Mouse (Mus musculus) CH12.LX (cell line): ENCODE results near the gene Pan3.

Experiments used
- BHLHE40 ChIP-seq: IDR thresholded peaks from 2 replicates; pipeline ENCODE4 v1.6.1; 2011; ENCODE audit warnings: mild to moderate bottlenecking, low read depth, low read length, improper control_type of control experiment
- CTCF ChIP-seq, 2 experiments: IDR thresholded peaks in 1 of 2; conservative IDR thresholded peaks in 1 of 2; 2 replicates each; pipeline ENCODE4 v1.5.1; 2011 to 2012; ENCODE audit warnings: low read depth in 2 of 2, low read length in 2 of 2, improper control_type of control experiment in 1 of 2, inconsistent platforms in 1 of 2, mild to moderate bottlenecking in 1 of 2, moderate library complexity in 1 of 2
- ETS1 ChIP-seq: conservative IDR thresholded peaks from 2 replicates; pipeline ENCODE4 v1.6.1; 2012; ENCODE audit warnings: low read depth, mild to moderate bottlenecking, inconsistent platforms, low read length, improper control_type of control experiment, moderate library complexity
- MAX ChIP-seq: IDR thresholded peaks from 2 replicates; pipeline ENCODE4 v1.6.1; 2011; ENCODE audit warnings: low read length, improper control_type of control experiment
- POLR2A ChIP-seq: IDR thresholded peaks from 2 replicates; pipeline ENCODE4 v1.6.1; 2011; ENCODE audit warnings: low read depth, mild to moderate bottlenecking, improper control_type of control experiment, low read length
- POLR2AphosphoS2 ChIP-seq: IDR thresholded peaks from 2 replicates; pipeline ENCODE4 v1.6.1; 2011; ENCODE audit warnings: low read depth, low read length, improper control_type of control experiment
- ZC3H11A ChIP-seq: IDR thresholded peaks from 2 replicates; pipeline ENCODE4 v1.6.1; 2012; ENCODE audit warnings: low read depth, mild to moderate bottlenecking, inconsistent platforms, low read length, improper control_type of control experiment
- ZKSCAN1 ChIP-seq: IDR thresholded peaks from 2 replicates; pipeline ENCODE4 v1.6.1; 2012; ENCODE audit warnings: low read depth, inconsistent platforms, low read length, improper control_type of control experiment, borderline replicate concordance

GRCm38 (mm10) chr5:147492511-147492910, 62.5 kb downstream of the Pan3 start:
- no peak for TF ChIP-seq CTCF (conservative IDR thresholded peaks at IDR 0.05 in 1 of 2, IDR thresholded peaks at IDR 0.05 in 1 of 2; ENCODE audit: low read depth in 2 of 2, low read length in 2 of 2)
- TF ChIP-seq ZKSCAN1: no peak
- no peak for TF ChIP-seq POLR2AphosphoS2
- no peak for TF ChIP-seq ZC3H11A
- no peak for TF ChIP-seq BHLHE40
- no peak for TF ChIP-seq POLR2A
- TF ChIP-seq MAX: no peak
- TF ChIP-seq ETS1: no peak
